Mouse (Mus musculus): ENCODE results near the gene Scg3.

DNA sequence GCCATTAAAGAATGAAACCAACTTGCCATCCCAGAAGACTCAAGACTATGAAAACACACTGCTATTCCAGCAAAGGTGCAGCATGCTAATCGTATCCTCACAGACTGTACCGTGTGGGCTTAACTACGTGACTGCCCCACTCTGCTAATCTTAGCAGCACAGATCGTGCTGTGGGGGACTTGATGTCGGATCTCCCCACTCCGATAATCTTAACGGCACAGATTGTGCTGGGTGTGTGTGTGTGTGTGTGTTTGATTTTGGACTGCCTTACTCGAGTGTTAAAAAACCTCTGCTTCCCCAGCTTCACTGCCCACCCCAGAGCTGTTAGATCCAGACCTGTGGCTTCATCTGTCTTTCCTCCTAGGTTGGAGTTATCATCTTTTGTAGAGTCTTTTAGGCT, 22.9 kb downstream of the Scg3 start:
- TF ChIP-seq RAD21 (IDR thresholded peaks at IDR 0.05; ENCODE audit: low read depth, low read length) (no peak), CHD1 (IDR thresholded peaks at IDR 0.05; ENCODE audit: low read depth, low read length) (no peak), ZNF384 (IDR thresholded peaks at IDR 0.05; ENCODE audit: low read depth, low read length) (no peak), CTCF (IDR thresholded peaks at IDR 0.05 in 2 of 3, conservative IDR thresholded peaks at IDR 0.05 in 1 of 3; ENCODE audit: control insufficient read depth in 1 of 3, insufficient read depth in 1 of 3, low read depth in 2 of 3, low read length in 3 of 3, poor library complexity in 1 of 3, severe bottlenecking in 1 of 3) (no peak), E2F4 (IDR thresholded peaks at IDR 0.05; ENCODE audit: borderline replicate concordance, low read depth, low read length) (no peak), POLR2A (IDR thresholded peaks at IDR 0.05; ENCODE audit: control insufficient read depth in 1 of 2, insufficient read depth in 1 of 2, low read depth in 1 of 2, low read length in 2 of 2, poor library complexity in 1 of 2) (no peak), BHLHE40 (IDR thresholded peaks at IDR 0.05; ENCODE audit: borderline replicate concordance, low read depth, low read length) (no peak), MAX (IDR thresholded peaks at IDR 0.05; ENCODE audit: low read length) (no peak), TAL1 (IDR thresholded peaks at IDR 0.05; ENCODE audit: low read length) (no peak), KAT2A (conservative IDR thresholded peaks at IDR 0.05; ENCODE audit: low read depth, low read length) (no peak), USF1 (IDR thresholded peaks at IDR 0.05; ENCODE audit: low read depth, low read length) (no peak), HCFC1 (IDR thresholded peaks at IDR 0.05; ENCODE audit: low read depth, low read length) (no peak)
